Mouse (Mus musculus): Measurements from ENCODE around the gene Mapk10. TPM values are rescaled to one million over a fixed set of nuclear protein-coding genes. Genes with fewer than 3 reads are reported as not detected.

The Mapk10 gene
- total and polyA plus RNA-seq, 2 experiments from 2014 or later, result 3.9 to 7.0 TPM

DNA sequence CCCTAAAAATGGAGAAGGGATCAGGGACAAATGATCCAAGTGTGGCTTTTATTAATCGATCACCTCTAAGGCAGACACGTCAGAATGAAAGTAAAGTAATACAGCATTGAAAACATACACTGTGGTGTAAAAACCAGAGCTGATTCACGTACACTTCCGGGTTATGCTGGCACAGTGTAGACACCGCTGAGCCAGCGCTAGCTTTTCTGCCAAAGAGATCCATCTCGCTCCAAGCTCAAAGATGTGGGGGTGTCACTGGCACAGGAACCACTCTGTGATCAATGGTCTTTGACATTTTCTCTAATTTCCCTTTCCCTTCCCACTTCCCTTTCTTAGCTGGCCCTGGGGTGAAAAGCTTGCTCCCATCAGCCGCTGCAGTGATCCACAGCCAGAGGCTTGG is 189.7 kb downstream of the Mapk10 start:
- WGBS, result 77% methylated on average over 8 of the region's 8 CpGs

DNA sequence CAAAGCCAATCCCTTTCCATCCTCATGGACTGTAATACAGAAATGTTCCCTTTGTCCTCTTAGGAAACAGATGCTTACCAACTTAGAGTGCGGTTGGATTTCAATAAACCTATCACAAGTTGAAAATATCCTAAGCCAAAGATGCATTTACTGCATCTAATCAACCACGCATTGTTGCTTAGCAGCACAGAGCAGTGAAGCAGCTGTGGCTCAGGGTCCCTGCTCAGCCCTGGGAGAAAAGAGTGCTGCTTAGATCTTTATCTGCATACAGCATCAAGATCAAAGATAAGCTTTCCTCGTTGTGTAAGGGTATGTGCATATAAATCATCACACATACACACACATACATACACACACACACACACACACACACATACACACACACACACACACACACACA is 190.2 kb downstream of the Mapk10 start:
- WGBS, result 64% methylated on average over 3 of the region's 3 CpGs
- no peak overlapping the region for H3K4me2 ChIP-seq (ENCODE audit: low read depth, low read length)
- H3K9me3 ChIP-seq (replicated peaks; ENCODE audit: control insufficient read depth, low read length), result no peaks in the 10 kb centered on the region
- ATAC-seq (ENCODE audit: insufficient read depth, low read depth) (no peak), DNase-seq (ENCODE audit: low spot score) (no peak)
- H3K4me3 ChIP-seq (ENCODE audit: low read depth, low read length), result no peak overlapping the region
- no peaks in the 10 kb centered on the region for H3K36me3 ChIP-seq (replicated peaks; ENCODE audit: control insufficient read depth, insufficient read depth, low read length)
- TF ChIP-seq EP300 (IDR thresholded peaks at IDR 0.05; ENCODE audit: low read depth) (no peak), CTCF (IDR thresholded peaks at IDR 0.05; ENCODE audit: low read depth) (no peak)
- no peak overlapping the region for H3K27ac ChIP-seq (ENCODE audit: low read depth)
- H3K9ac ChIP-seq (replicated peaks; ENCODE audit: low read depth, low read length), result no peak overlapping the region
- H3K4me1 ChIP-seq (ENCODE audit: control insufficient read depth, insufficient read depth), result no peaks in the 10 kb centered on the region
- no peaks in the 10 kb centered on the region for H3K27me3 ChIP-seq (ENCODE audit: control insufficient read depth, insufficient read depth, low read length)

More for the DNA sequence above, 189.7 kb downstream of the Mapk10 start:
- H3K9me3 ChIP-seq (replicated peaks; ENCODE audit: control insufficient read depth, low read length), result no peaks in the 10 kb centered on the region
- no peak for TF ChIP-seq CTCF (IDR thresholded peaks at IDR 0.05; ENCODE audit: low read depth)
- H3K27ac ChIP-seq (ENCODE audit: low read depth), result no peak overlapping the region
- H3K4me3 ChIP-seq (ENCODE audit: low read depth, low read length), result no peak overlapping the region
- H3K36me3 ChIP-seq (replicated peaks; ENCODE audit: control insufficient read depth, insufficient read depth, low read length), result no peaks in the 10 kb centered on the region
- ATAC-seq (ENCODE audit: insufficient read depth, low read depth) (no peak), DNase-seq (ENCODE audit: low spot score) (no peak)
- H3K4me1 ChIP-seq (ENCODE audit: control insufficient read depth, insufficient read depth), result no peaks in the 10 kb centered on the region
- no peaks in the 10 kb centered on the region for H3K27me3 ChIP-seq (ENCODE audit: control insufficient read depth, insufficient read depth, low read length)
- no peak overlapping the region for H3K9ac ChIP-seq (replicated peaks; ENCODE audit: low read depth, low read length)
- no peak overlapping the region for H3K4me2 ChIP-seq (ENCODE audit: low read depth, low read length)

DNA sequence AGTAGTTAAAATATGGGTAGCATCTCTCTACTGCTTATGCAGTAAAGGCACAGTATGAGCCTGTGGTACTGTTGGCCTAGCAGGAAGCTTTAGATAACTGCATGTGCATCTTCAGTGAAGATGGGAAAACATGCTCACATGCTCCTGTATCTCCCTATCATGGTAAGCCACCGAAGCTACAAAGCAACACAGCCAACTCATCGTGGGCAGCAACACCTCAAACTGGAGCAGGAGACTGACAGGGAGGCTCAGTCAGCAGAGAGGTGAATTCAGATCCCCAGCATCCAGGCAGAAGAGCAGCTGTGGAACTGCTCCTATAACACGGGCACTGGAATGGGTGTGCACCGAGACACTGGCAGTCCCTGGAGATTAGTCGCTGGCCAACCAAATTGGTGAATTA is 191.0 kb downstream of the Mapk10 start:
- Histone ChIP-seq H3K27ac (ENCODE audit: low read depth) (no peak overlapping the region), H3K27me3 (ENCODE audit: control insufficient read depth, insufficient read depth, low read length) (no peaks in the 10 kb centered on the region), H3K4me1 (ENCODE audit: control insufficient read depth, insufficient read depth) (no peaks in the 10 kb centered on the region), H3K9me3 (replicated peaks; ENCODE audit: control insufficient read depth, low read length) (no peaks in the 10 kb centered on the region), H3K4me3 (ENCODE audit: low read depth, low read length) (no peak overlapping the region), H3K4me2 (ENCODE audit: low read depth, low read length) (no peak overlapping the region), H3K36me3 (replicated peaks; ENCODE audit: control insufficient read depth, insufficient read depth, low read length) (no peaks in the 10 kb centered on the region), H3K9ac (replicated peaks; ENCODE audit: low read depth, low read length) (no peak overlapping the region)
- TF ChIP-seq EP300 (IDR thresholded peaks at IDR 0.05; ENCODE audit: low read depth) (no peak), CTCF (IDR thresholded peaks at IDR 0.05; ENCODE audit: low read depth) (no peak)
- DNase-seq (ENCODE audit: low spot score), result no peak
- ATAC-seq (ENCODE audit: insufficient read depth, low read depth), result no peak
- 77% methylated on average over 5 of the region's 5 CpGs for WGBS

DNA sequence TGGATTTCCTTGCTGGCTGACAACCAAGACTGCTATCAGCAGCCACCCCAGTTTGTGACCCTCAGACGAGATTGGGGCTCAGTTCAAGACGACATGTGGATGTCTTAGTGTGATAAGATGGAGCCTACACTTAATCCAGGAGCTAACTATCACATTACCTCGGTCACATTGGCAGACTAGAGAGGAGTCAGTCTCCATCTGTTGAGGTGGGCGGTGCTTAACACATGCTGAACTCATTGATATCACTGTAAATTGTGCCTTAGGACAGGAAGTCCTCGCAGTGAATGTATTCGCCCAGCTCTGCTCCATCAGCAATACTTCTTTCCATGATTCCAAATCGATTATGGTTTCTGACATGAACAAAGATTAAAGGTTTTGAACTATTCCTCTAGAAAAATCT is 193.5 kb downstream of the Mapk10 start:
- Histone ChIP-seq H3K9ac (replicated peaks; ENCODE audit: low read depth, low read length) (no peak overlapping the region), H3K4me1 (ENCODE audit: control insufficient read depth, insufficient read depth) (no peaks in the 10 kb centered on the region), H3K9me3 (replicated peaks; ENCODE audit: control insufficient read depth, low read length) (no peaks in the 10 kb centered on the region), H3K27ac (ENCODE audit: low read depth) (no peak overlapping the region), H3K27me3 (ENCODE audit: control insufficient read depth, insufficient read depth, low read length) (no peaks in the 10 kb centered on the region), H3K4me2 (ENCODE audit: low read depth, low read length) (no peak overlapping the region), H3K36me3 (replicated peaks; ENCODE audit: control insufficient read depth, insufficient read depth, low read length) (no peaks in the 10 kb centered on the region), H3K4me3 (ENCODE audit: low read depth, low read length) (no peak overlapping the region)
- ATAC-seq (ENCODE audit: insufficient read depth, low read depth) (no peak), DNase-seq (ENCODE audit: low spot score) (no peak)
- 55% methylated on average over 7 of the region's 7 CpGs for WGBS
- no peak for TF ChIP-seq CTCF (IDR thresholded peaks at IDR 0.05; ENCODE audit: low read depth)
- no peak for TF ChIP-seq EP300 (IDR thresholded peaks at IDR 0.05; ENCODE audit: low read depth)

DNA sequence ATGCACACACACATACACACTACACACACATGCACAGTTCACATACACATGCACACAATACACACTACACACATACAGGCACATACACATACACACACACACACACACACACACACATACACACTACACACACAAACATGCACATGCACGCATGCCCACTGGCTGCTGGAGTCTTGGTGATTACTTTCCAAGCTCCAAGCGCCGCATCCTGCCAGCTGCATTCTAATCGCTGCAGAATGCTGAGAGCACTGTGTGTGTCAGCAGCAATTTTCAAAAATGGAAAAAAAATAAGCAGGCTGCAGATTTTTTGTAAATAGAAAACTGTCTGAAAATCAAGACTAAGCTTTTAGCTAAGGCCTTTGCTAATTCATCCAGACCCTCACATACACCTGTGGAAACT is 196.8 kb downstream of the Mapk10 start:
- Histone ChIP-seq H3K9me3 (replicated peaks; ENCODE audit: control insufficient read depth, low read length) (no peaks in the 10 kb centered on the region), H3K36me3 (replicated peaks; ENCODE audit: control insufficient read depth, insufficient read depth, low read length) (no peaks in the 10 kb centered on the region), H3K4me2 (ENCODE audit: low read depth, low read length) (no peak overlapping the region), H3K27me3 (ENCODE audit: control insufficient read depth, insufficient read depth, low read length) (no peaks in the 10 kb centered on the region), H3K4me1 (ENCODE audit: control insufficient read depth, insufficient read depth) (no peaks in the 10 kb centered on the region), H3K9ac (replicated peaks; ENCODE audit: low read depth, low read length) (no peak overlapping the region), H3K4me3 (ENCODE audit: low read depth, low read length) (no peak overlapping the region), H3K27ac (ENCODE audit: low read depth) (no peak overlapping the region)
- ATAC-seq (ENCODE audit: insufficient read depth, low read depth), result no peak
- 87% methylated on average over 4 of the region's 4 CpGs for WGBS
- no peak for TF ChIP-seq EP300 (IDR thresholded peaks at IDR 0.05; ENCODE audit: low read depth)
- no peak for TF ChIP-seq CTCF (IDR thresholded peaks at IDR 0.05; ENCODE audit: low read depth)
- no peak for DNase-seq (ENCODE audit: low spot score)

DNA sequence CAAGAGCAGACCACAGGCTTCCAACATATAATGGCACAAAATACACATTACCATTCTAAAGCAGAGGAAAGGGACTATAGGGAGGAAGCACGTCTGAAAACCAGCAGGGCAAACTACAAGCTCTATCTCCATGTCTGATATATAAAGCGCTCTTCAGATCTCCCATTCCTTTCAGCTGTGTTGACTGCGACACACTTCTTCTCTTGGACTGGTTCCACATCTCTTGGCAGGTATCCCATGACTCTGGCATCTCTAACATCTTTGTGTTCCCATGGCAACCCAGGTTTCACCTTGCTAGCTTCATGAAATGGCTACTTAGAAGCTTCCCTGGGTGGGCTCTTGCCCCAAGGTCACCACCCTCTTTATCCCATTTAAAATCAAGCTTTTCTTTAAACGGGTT is 202.2 kb downstream of the Mapk10 start:
- 43% methylated on average over 4 of the region's 4 CpGs for WGBS
- DNase-seq (ENCODE audit: low spot score) (no peak), ATAC-seq (ENCODE audit: insufficient read depth, low read depth) (no peak)
- H3K9ac ChIP-seq (replicated peaks; ENCODE audit: low read depth, low read length), result no peak overlapping the region
- H3K4me3 ChIP-seq (ENCODE audit: low read depth, low read length), result no peak overlapping the region
- H3K36me3 ChIP-seq (replicated peaks; ENCODE audit: control insufficient read depth, insufficient read depth, low read length), result no peaks in the 10 kb centered on the region
- no peaks in the 10 kb centered on the region for H3K4me1 ChIP-seq (ENCODE audit: control insufficient read depth, insufficient read depth)
- no peaks in the 10 kb centered on the region for H3K27me3 ChIP-seq (ENCODE audit: control insufficient read depth, insufficient read depth, low read length)
- H3K9me3 ChIP-seq (replicated peaks; ENCODE audit: control insufficient read depth, low read length), result no peaks in the 10 kb centered on the region
- H3K27ac ChIP-seq (ENCODE audit: low read depth), result no peak overlapping the region
- no peak for TF ChIP-seq CTCF (IDR thresholded peaks at IDR 0.05; ENCODE audit: low read depth)
- TF ChIP-seq EP300 (IDR thresholded peaks at IDR 0.05; ENCODE audit: low read depth), result no peak
- H3K4me2 ChIP-seq (ENCODE audit: low read depth, low read length), result no peak overlapping the region

Data from heart, postnatal 0 days (tissue).